Mouse (Mus musculus): ENCODE data around the gene Notch1.

DNA sequence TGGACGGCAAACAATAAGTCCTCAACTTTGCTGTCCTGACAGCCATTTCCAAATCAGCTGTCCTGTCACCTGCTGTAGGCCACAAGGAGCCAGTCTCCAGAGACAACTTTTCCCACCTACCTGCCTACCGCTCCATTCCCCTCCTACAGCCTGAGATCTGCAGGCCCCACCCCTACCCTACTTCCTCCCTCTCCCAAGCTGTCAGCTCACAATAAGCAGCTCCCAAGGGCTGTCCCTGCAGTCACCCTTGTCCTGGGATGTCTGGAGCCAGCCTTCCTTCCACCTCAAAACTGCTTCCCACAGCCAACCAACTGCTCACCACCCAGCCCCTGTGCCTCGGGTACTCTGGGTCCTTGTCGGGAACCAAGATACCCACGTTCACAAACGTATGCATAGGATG is 3.3 kb upstream of the Notch1 start:
- TF ChIP-seq CTCF (IDR thresholded peaks at IDR 0.05; ENCODE audit: low read depth) (no peak), EP300 (IDR thresholded peaks at IDR 0.05; ENCODE audit: low read depth) (no peak)

Measured in liver, embryonic 14.5 days (tissue).